Mouse (Mus musculus) hindbrain, postnatal 0 days (tissue): ENCODE results near the gene Psmd3. TPM values are rescaled to one million over a fixed set of nuclear protein-coding genes. Genes with fewer than 3 reads are reported as not detected.
"Not testable (repeated sequence)": the region's sequence is repeated elsewhere in the genome, so short reads cannot be mapped to it uniquely, and the experiment has no call there.

Experiments used
- ATAC-seq: fragments of 200-750 bp; cut with Nextera tagmentation; 2 replicates; pipeline ENCODE4 v1.8.0; 2017; ENCODE audit warnings: mild to moderate bottlenecking, moderate TSS enrichment, moderate library complexity
- DNase-seq: peaks from one replicate; pipeline ENCODE4 v3.0.0-alpha.2; 2015; ENCODE audit warnings: low spot score
- H3K27ac ChIP-seq: fragments of 300-500 bp; sonication (generic); 2 replicates; pipeline ENCODE4 v1.5.1; 2014; ENCODE audit warnings: mild to moderate bottlenecking
- H3K27me3 ChIP-seq: fragments of 300-500 bp; sonication (generic); 2 replicates; pipeline ENCODE4 v1.6.1; 2014; ENCODE audit warnings: low read length, mixed read lengths; ENCODE audit not compliant: insufficient read depth
- H3K36me3 ChIP-seq: fragments of 300-500 bp; sonication (generic); 2 replicates; pipeline ENCODE4 v1.6.1; 2014; ENCODE audit warnings: low read length, mixed read lengths; ENCODE audit not compliant: insufficient read depth
- H3K4me1 ChIP-seq: fragments of 300-500 bp; sonication (generic); 2 replicates; pipeline ENCODE4 v1.6.1; 2014; ENCODE audit warnings: antibody characterized with exemption, low read length, mixed read lengths; ENCODE audit not compliant: insufficient read depth
- H3K4me2 ChIP-seq: fragments of 300-500 bp; sonication (generic); 2 replicates; pipeline ENCODE4 v1.6.1; 2014; ENCODE audit warnings: low read depth, mild to moderate bottlenecking, low read length, moderate library complexity, mixed read lengths
- H3K4me3 ChIP-seq: fragments of 300-500 bp; sonication (generic); 2 replicates; pipeline ENCODE4 v1.5.1; 2014; ENCODE audit warnings: low read length
- H3K9ac ChIP-seq: fragments of 300-500 bp; sonication (generic); replicated peaks from 2 replicates; pipeline ENCODE4 v1.6.1; 2014; ENCODE audit warnings: mild to moderate bottlenecking, low read length, moderate library complexity, mixed read lengths
- H3K9me3 ChIP-seq: fragments of 300-500 bp; sonication (generic); 2 replicates; pipeline ENCODE4 v1.6.1; 2016; ENCODE audit warnings: low read length, mixed read lengths
- CTCF ChIP-seq: IDR thresholded peaks from 2 replicates; pipeline ENCODE4 v1.5.1; 2016; ENCODE audit warnings: antibody characterized with exemption, control low read depth, low read depth
- WGBS: fragments of 180-500 bp; shearing (Covaris S2); extraction: QIAGEN DNeasy Blood & Tissue Kit; methylation state at CpG from one replicate; pipeline ENCODE4 v1.1.7; 2014; 5-methylcytosine and 5-hydroxymethylcytosine counted together
- polyA plus RNA-seq: library from polyadenylated mRNA; unstranded; fragments of >200 nt; fragmentation: Nextera tagmentation; extraction: Ambion mirVana; gene quantifications from 2 replicates; pipeline ENCODE4 v1.2.1, GENCODE M21; 2015
- total RNA-seq: library from RNA; depleted of rRNA; stranded (reverse); fragments of >200 nt; gene quantifications from 2 replicates; pipeline ENCODE4 v1.2.3, GENCODE M21; 2014

Psmd3 gene
- total and polyA plus RNA-seq, 2 experiments from 2014 or later: 143 to 190 TPM

DNA sequence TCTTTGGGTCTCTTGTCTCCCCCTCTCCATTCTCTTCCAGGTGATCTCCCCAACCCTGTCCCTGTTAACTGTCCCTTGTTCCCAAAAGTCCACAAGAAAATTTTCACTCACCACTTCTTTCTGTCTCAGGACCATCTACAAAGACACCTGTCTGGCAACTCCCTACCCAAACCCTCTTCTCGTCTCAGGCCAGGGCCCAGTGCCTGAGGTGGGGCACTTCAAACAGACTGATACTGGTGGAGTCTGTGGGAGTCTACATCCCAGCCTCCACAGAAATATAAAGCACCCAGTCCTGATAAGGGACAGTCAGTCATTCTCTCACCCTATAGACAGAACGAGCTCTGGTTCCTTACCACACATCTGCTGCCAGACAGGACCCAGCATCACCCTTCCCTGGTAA, 35.9 kb upstream of the Psmd3 start, which contains the start of gene Gsdma2:
Gene Gsdma2 (plus strand): TSS at position 301 of the 400 bp plus-strand sequence.
- no peak for TF ChIP-seq CTCF
- Histone ChIP-seq H3K4me2 (no peak within 1 kb of the TSS), H3K4me3 (no peak within 1 kb of the TSS), H3K4me1 (no peaks in the 10 kb centered on the region), H3K9ac (no peak within 1 kb of the TSS), H3K36me3 (no peaks in the 10 kb centered on the region), H3K27me3 (no peaks in the 10 kb centered on the region), H3K27ac (no peak within 1 kb of the TSS), H3K9me3 (no peaks in the 10 kb centered on the region)
- 74% methylated on average over 2 of the region's 2 CpGs for WGBS
- DNase-seq (no peak), ATAC-seq (no peak)

DNA sequence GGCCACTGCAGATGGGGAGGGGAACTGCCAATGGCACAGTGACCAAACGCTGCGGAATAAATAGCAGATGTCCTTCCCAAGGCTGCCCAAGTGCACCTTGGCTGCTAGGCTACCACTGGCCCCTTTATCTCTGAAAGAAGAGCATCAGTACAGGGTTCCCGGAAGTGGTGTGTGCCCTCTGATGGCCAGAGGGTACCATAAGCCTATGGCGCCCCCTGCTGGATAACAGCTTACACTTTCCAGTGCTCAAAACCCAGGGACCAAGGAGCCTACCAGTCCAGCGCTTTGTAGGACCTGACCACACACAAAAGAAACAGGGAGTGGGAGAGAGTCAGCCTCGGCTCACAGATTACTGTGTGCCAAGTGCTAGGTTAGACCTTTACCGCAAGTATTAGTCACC, 27.3 kb upstream of the Psmd3 start:
- not testable (repeated sequence) for H3K27ac ChIP-seq, H3K4me3 ChIP-seq, H3K27me3 ChIP-seq, H3K36me3 ChIP-seq, H3K4me1 ChIP-seq, H3K9ac ChIP-seq, H3K9me3 ChIP-seq, H3K4me2 ChIP-seq
- 16% methylated on average over 7 of the region's 7 CpGs for WGBS
- DNase-seq (peak; percentile 62), ATAC-seq (peak; percentile 63; the same call in 1 of the 2 replicates)
- TF ChIP-seq CTCF: peak; percentile 71

DNA sequence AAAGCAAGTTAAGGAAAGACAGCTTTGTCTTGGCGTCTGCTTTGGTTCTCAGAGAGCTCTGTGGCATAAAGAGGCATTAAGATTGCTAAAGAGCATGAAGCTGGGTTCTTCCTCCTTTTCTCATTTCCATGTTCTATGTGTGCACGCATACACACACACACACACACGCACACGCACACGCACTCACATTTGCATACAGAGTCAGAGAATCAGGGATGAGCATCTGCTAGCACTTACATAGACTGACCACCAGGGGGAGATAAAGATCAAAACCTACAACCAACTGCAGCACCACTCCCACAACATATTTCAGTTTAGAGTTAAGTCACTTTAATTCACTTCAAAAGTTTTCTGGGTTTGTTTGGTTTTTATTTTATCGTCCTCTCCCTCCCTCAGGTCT, 21.8 kb upstream of the Psmd3 start:
- ATAC-seq (no peak), DNase-seq (peak; percentile 83)
- WGBS: 3% methylated on average over 6 of the region's 6 CpGs
- Histone ChIP-seq H3K9me3 (no peaks in the 10 kb centered on the region), H3K27ac (no peak overlapping the region), H3K4me1 (no peaks in the 10 kb centered on the region), H3K4me3 (no peak overlapping the region), H3K36me3 (no peaks in the 10 kb centered on the region), H3K27me3 (no peaks in the 10 kb centered on the region), H3K9ac (no peak overlapping the region), H3K4me2 (0 out of 2 replicates have a peak overlapping the region, but pooled peaks have one; percentile 23)
- peak; percentile 92 for TF ChIP-seq CTCF

DNA sequence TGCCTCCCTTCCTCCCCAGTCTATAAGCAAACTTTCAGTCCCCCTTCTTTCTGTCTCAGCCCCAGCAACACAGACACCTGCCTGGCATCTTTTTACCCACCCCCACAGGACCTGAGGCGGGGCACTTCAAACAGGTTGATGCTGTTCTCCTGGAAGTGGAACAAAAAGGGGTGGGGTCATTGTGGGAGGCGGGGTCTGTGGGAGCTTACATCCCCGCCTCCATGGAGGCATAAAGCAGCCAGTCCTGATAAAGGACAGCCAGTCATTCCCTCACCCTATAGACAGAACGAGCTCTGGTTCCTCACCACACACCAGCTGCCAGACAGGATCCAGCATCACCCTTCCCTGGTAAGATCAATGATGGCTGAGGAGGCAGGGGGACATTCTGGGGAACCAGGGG, 18.3 kb upstream of the Psmd3 start, which contains the start of gene Gsdma:
Gene Gsdma (plus strand): TSS at position 261 of the 400 bp plus-strand sequence.
- TF ChIP-seq CTCF: no peak
- no peak within 1 kb of the TSS for H3K27ac ChIP-seq
- no peak within 1 kb of the TSS for H3K9ac ChIP-seq
- H3K4me1 ChIP-seq: no peaks in the 10 kb centered on the region
- H3K27me3 ChIP-seq: peaks cover 4% of the 10 kb centered on the region; the same call in 1 of the 2 replicates
- no peak within 1 kb of the TSS for H3K4me3 ChIP-seq
- 32% methylated on average over 4 of the region's 4 CpGs for WGBS
- H3K9me3 ChIP-seq: no peaks in the 10 kb centered on the region
- no peak within 1 kb of the TSS for H3K4me2 ChIP-seq
- no peaks in the 10 kb centered on the region for H3K36me3 ChIP-seq
- ATAC-seq (no peak), DNase-seq (no peak)

DNA sequence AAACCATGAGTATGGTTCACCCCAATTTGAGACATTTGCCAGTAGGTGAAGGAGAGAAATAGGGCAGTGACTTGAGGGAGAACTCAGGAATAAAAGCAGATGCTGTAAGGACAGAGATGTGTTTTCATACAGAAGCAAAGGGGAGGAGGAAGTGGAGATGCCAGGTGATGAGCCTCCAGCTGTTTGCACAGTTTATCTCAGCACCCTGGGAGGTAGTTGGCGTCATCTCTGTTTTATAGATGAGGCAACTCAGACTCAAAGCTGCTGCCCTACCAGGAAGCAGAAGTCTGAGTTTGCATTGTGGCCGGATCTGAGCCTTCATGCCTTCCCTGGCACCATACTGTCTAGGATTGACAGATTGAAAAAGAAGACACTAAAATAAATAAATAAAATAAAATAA, 13.4 kb upstream of the Psmd3 start:
- TF ChIP-seq CTCF: no peak
- H3K36me3 ChIP-seq: no peaks in the 10 kb centered on the region
- no peak overlapping the region for H3K4me3 ChIP-seq
- no peak for ATAC-seq
- no peak overlapping the region for H3K9ac ChIP-seq
- DNase-seq: no peak
- H3K27me3 ChIP-seq: peaks cover 8% of the 10 kb centered on the region; the same call in 1 of the 2 replicates
- WGBS: 68% methylated on average over 2 of the region's 2 CpGs
- no peak overlapping the region for H3K4me2 ChIP-seq
- H3K9me3 ChIP-seq: no peaks in the 10 kb centered on the region
- H3K27ac ChIP-seq: no peak overlapping the region
- H3K4me1 ChIP-seq: no peaks in the 10 kb centered on the region

DNA sequence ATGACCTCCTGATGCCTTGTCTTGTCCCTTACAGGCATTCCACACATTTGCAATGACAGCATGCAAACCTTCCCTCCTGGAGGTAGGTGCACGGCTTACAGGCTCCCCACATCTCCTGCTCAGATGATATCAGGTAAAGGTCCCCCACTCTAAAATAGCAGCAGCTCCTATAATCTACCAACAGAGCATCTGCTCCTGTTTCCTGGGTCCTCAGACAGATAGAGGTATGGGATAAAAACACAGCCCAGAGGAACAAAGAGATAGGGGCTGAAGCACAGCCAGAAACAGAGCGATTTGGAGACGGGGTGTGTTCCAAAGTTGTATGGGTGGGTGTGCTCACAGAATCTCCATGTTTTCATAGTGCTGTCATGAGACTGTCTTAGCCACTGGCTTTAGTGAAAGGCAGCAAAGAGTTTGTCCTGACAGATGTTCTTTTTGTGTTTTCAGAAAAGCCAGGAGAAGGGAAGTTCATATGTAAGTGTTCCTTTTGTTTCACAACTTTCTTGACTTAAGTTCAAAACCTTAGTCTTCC, 11.0 kb upstream of the Psmd3 start:
- 76% methylated on average over 3 of the region's 3 CpGs for WGBS
- Histone ChIP-seq H3K4me2 (no peak overlapping the region), H3K27ac (no peak overlapping the region), H3K9me3 (no peaks in the 10 kb centered on the region), H3K36me3 (no peaks in the 10 kb centered on the region), H3K9ac (no peak overlapping the region), H3K4me1 (no peaks in the 10 kb centered on the region), H3K27me3 (peaks cover 8% of the 10 kb centered on the region; the same call in 1 of the 2 replicates), H3K4me3 (no peak overlapping the region)
- no peak for ATAC-seq
- no peak for DNase-seq
- no peak for TF ChIP-seq CTCF

DNA sequence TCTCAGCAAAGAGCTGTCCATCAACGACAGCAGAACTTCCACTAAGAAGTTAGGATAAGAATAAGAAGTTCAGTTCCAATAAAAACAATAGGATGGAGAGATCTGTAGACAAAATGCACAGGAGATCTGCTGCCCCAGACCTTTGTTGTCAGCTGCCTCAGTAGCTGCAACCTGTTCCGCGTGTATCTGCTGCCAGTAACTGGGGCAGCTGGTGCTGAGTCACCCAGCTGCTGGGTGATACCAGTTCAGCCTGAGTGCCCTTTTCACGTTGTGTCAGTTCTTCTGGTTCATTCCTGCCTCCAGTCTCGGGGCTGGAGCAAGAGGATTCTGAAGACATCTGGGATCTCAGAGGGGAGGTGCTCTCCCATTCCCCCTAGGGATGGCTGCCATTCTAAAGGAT, 10.5 kb upstream of the Psmd3 start:
- H3K4me2 ChIP-seq: no peak overlapping the region
- no peaks in the 10 kb centered on the region for H3K36me3 ChIP-seq
- H3K27me3 ChIP-seq: peaks cover 8% of the 10 kb centered on the region; the same call in 1 of the 2 replicates
- H3K9me3 ChIP-seq: no peaks in the 10 kb centered on the region
- H3K27ac ChIP-seq: no peak overlapping the region
- no peaks in the 10 kb centered on the region for H3K4me1 ChIP-seq
- no peak for DNase-seq
- TF ChIP-seq CTCF: no peak
- no peak for ATAC-seq
- 54% methylated on average over 5 of the region's 5 CpGs for WGBS
- H3K9ac ChIP-seq: no peak overlapping the region
- no peak overlapping the region for H3K4me3 ChIP-seq
